Mouse (Mus musculus) MEL (cell line): Measurements from ENCODE around the gene Klc1. TPM values are rescaled to one million over a fixed set of nuclear protein-coding genes. Genes with fewer than 3 reads are reported as not detected.

Experiments
- DNase-seq: peaks from one replicate; pipeline ENCODE4 v3.0.0; 2011; ENCODE audit warnings: low read depth, low spot score
- H3K27ac ChIP-seq: 2 replicates; pipeline ENCODE4 v1.5.1; 2012; ENCODE audit warnings: low read depth, mild to moderate bottlenecking, control low read depth, low read length, moderate library complexity; ENCODE audit not compliant: control insufficient read depth
- H3K27me3 ChIP-seq, 2 experiments: fragments of 150-350 bp in 1 of 2; sonication (generic) in 1 of 2; 2 replicates each; pipeline ENCODE4 v1.6.1; 2012; ENCODE audit warnings: low read length in 2 of 2, mild to moderate bottlenecking in 2 of 2, improper control_type of control experiment in 1 of 2, moderate library complexity in 1 of 2; ENCODE audit not compliant: insufficient read depth in 2 of 2, control insufficient read depth in 1 of 2
- H3K36me3 ChIP-seq, 2 experiments: 2 replicates each; pipeline ENCODE4 v1.6.1; 2012 to 2014; ENCODE audit warnings: low read length in 2 of 2, improper control_type of control experiment in 1 of 2, inconsistent platforms in 1 of 2, mild to moderate bottlenecking in 1 of 2; ENCODE audit not compliant: insufficient read depth in 2 of 2, control insufficient read depth in 1 of 2
- H3K4me1 ChIP-seq, 2 experiments: fragments of 150-350 bp in 1 of 2; sonication (generic) in 1 of 2; 2 replicates each; pipeline ENCODE4 v1.6.1; 2012; ENCODE audit warnings: low read length in 2 of 2, improper control_type of control experiment in 1 of 2, mild to moderate bottlenecking in 1 of 2; ENCODE audit not compliant: insufficient read depth in 2 of 2, control insufficient read depth in 1 of 2
- H3K4me3 ChIP-seq, 2 experiments: fragments of 150-350 bp in 1 of 2; sonication (generic) in 1 of 2; 2 replicates each; pipeline ENCODE4 v1.5.1; 2012; ENCODE audit warnings: low read depth in 2 of 2, low read length in 2 of 2, mild to moderate bottlenecking in 2 of 2, moderate library complexity in 2 of 2, control low read depth in 1 of 2, improper control_type of control experiment in 1 of 2; ENCODE audit not compliant: control insufficient read depth in 1 of 2, insufficient read depth in 1 of 2
- H3K79me2 ChIP-seq: 2 replicates; pipeline ENCODE4 v1.6.1; 2012; ENCODE audit warnings: mild to moderate bottlenecking, low read length, moderate library complexity; ENCODE audit not compliant: control insufficient read depth, poor library complexity, insufficient read depth
- H3K9ac ChIP-seq: 2 replicates; pipeline ENCODE4 v1.6.1; 2012; ENCODE audit warnings: low read depth, mild to moderate bottlenecking, control low read depth, low read length, moderate library complexity; ENCODE audit not compliant: control insufficient read depth, poor library complexity, severe bottlenecking
- H3K9me3 ChIP-seq: fragments of 150-350 bp; sonication (generic); replicated peaks from 2 replicates; pipeline ENCODE4 v1.6.1; 2012; ENCODE audit warnings: mild to moderate bottlenecking, low read length, improper control_type of control experiment, moderate library complexity; ENCODE audit not compliant: insufficient read depth
- CHD2 ChIP-seq: IDR thresholded peaks from 2 replicates; pipeline ENCODE4 v1.6.1; 2011; ENCODE audit warnings: low read length, improper control_type of control experiment
- CTCF ChIP-seq, 3 experiments: IDR thresholded peaks in 2 of 3; conservative IDR thresholded peaks in 1 of 3; 2 replicates each; pipeline ENCODE4 v1.5.1; 2011 to 2012; ENCODE audit warnings: low read length in 3 of 3, low read depth in 2 of 3, mild to moderate bottlenecking in 2 of 3, improper control_type of control experiment in 1 of 3, inconsistent platforms in 1 of 3, mixed read lengths in 1 of 3, moderate library complexity in 1 of 3; ENCODE audit not compliant: control insufficient read depth in 1 of 3, insufficient read depth in 1 of 3, poor library complexity in 1 of 3, severe bottlenecking in 1 of 3
- E2F4 ChIP-seq: IDR thresholded peaks from 2 replicates; pipeline ENCODE4 v1.6.1; 2011; ENCODE audit warnings: low read depth, low read length, improper control_type of control experiment, borderline replicate concordance
- ELF1 ChIP-seq: IDR thresholded peaks from 2 replicates; pipeline ENCODE4 v1.6.1; 2014; ENCODE audit warnings: low read depth, mild to moderate bottlenecking, inconsistent platforms, low read length, improper control_type of control experiment, moderate library complexity
- ETS1 ChIP-seq: IDR thresholded peaks from 2 replicates; pipeline ENCODE4 v1.6.1; 2012; ENCODE audit warnings: low read depth, mild to moderate bottlenecking, inconsistent platforms, low read length, improper control_type of control experiment, moderate library complexity
- GATA1 ChIP-seq: IDR thresholded peaks from 2 replicates; pipeline ENCODE4 v1.6.1; 2011; ENCODE audit warnings: low read depth, low read length, improper control_type of control experiment
- HCFC1 ChIP-seq: IDR thresholded peaks from 2 replicates; pipeline ENCODE4 v1.6.1; 2012; ENCODE audit warnings: low read depth, mild to moderate bottlenecking, inconsistent platforms, low read length, improper control_type of control experiment, moderate library complexity
- JUND ChIP-seq: IDR thresholded peaks from 2 replicates; pipeline ENCODE4 v1.6.1; 2011; ENCODE audit warnings: low read depth, mild to moderate bottlenecking, improper control_type of control experiment, low read length
- KAT2A ChIP-seq: conservative IDR thresholded peaks from 2 replicates; pipeline ENCODE4 v1.6.1; 2012; ENCODE audit warnings: low read depth, low read length, improper control_type of control experiment, inconsistent platforms
- MAX ChIP-seq: IDR thresholded peaks from 2 replicates; pipeline ENCODE4 v1.6.1; 2011; ENCODE audit warnings: low read length, improper control_type of control experiment
- MAZ ChIP-seq: IDR thresholded peaks from 2 replicates; pipeline ENCODE4 v1.6.1; 2012; ENCODE audit warnings: low read depth, mild to moderate bottlenecking, inconsistent platforms, low read length, improper control_type of control experiment
- MXI1 ChIP-seq: IDR thresholded peaks from 2 replicates; pipeline ENCODE4 v1.6.1; 2011; ENCODE audit warnings: mild to moderate bottlenecking, low read depth, low read length, improper control_type of control experiment
- NELFE ChIP-seq: IDR thresholded peaks from 2 replicates; pipeline ENCODE4 v1.6.1; 2011; ENCODE audit warnings: low read depth, low read length, improper control_type of control experiment
- NRF1 ChIP-seq: IDR thresholded peaks from 2 replicates; pipeline ENCODE4 v1.6.1; 2014; ENCODE audit warnings: low read depth, mild to moderate bottlenecking, inconsistent platforms, low read length, improper control_type of control experiment, moderate library complexity; ENCODE audit not compliant: poor library complexity, insufficient read depth, severe bottlenecking
- POLR2A ChIP-seq, 2 experiments: IDR thresholded peaks; 2 replicates each; pipeline ENCODE4 v1.6.1; 2011 to 2012; ENCODE audit warnings: low read length in 2 of 2, mild to moderate bottlenecking in 2 of 2, control low read depth in 1 of 2, improper control_type of control experiment in 1 of 2, low read depth in 1 of 2, moderate library complexity in 1 of 2; ENCODE audit not compliant: control insufficient read depth in 1 of 2, insufficient read depth in 1 of 2, poor library complexity in 1 of 2
- POLR2AphosphoS2 ChIP-seq: IDR thresholded peaks from 2 replicates; pipeline ENCODE4 v1.6.1; 2011; ENCODE audit warnings: low read length, improper control_type of control experiment
- SIN3A ChIP-seq: IDR thresholded peaks from 2 replicates; pipeline ENCODE4 v1.6.1; 2012; ENCODE audit warnings: low read length, improper control_type of control experiment, inconsistent platforms
- USF1 ChIP-seq: IDR thresholded peaks from 2 replicates; pipeline ENCODE4 v1.6.1; 2014; ENCODE audit warnings: low read depth, mild to moderate bottlenecking, inconsistent platforms, low read length, improper control_type of control experiment, moderate library complexity
- ZC3H11A ChIP-seq: IDR thresholded peaks from 2 replicates; pipeline ENCODE4 v1.6.1; 2012; ENCODE audit warnings: low read depth, mild to moderate bottlenecking, inconsistent platforms, low read length, improper control_type of control experiment
- ZMIZ1 ChIP-seq: IDR thresholded peaks from 2 replicates; pipeline ENCODE4 v1.6.1; 2012; ENCODE audit warnings: low read depth, mild to moderate bottlenecking, inconsistent platforms, low read length, improper control_type of control experiment, moderate library complexity
- polyA plus RNA-seq, 2 experiments: library from polyadenylated mRNA; stranded (reverse) in 1 of 2; unstranded in 1 of 2; fragments of >175 nt in 1 of 2; fragments of >200 nt in 1 of 2; gene quantifications; 2 replicates each; pipeline versions ENCODE4 v1.2.1 to v1.2.4; 2012; ENCODE audit warnings: low replicate concordance in 2 of 2, low read depth in 1 of 2; ENCODE audit not compliant: insufficient read length in 2 of 2, insufficient read depth in 1 of 2, missing spikeins in 1 of 2
- total RNA-seq: library from RNA; depleted of rRNA; stranded (reverse); fragments of 300-350 nt; gene quantifications from 2 replicates; pipeline ENCODE4 v1.2.3, GENCODE M21; 2012

The Klc1 gene
- total and polyA plus RNA-seq, 3 experiments: 30.7 to 60.4 TPM; not detected in 1

GRCm38 (mm10) chr12:111813111-111813765, 54.6 kb downstream of the Klc1 start:
- Histone ChIP-seq H3K79me2 (peaks cover 12% of the 10 kb centered on the region), H3K9ac (peak overlapping the region; percentile 80), H3K9me3 (no peaks in the 10 kb centered on the region), H3K27me3 (no peaks in the 10 kb centered on the region), H3K4me3 (peak overlapping the region; percentile 82 to 87), H3K27ac (peak overlapping the region; percentile 9), H3K36me3 (peaks cover 0 to 15% of the 10 kb centered on the region in 2 experiments; a peak in 2 of 4 replicates), H3K4me1 (peaks cover 7 to 33% of the 10 kb centered on the region in 2 experiments)
- DNase-seq: no peak
- TF ChIP-seq CTCF (IDR thresholded peaks at IDR 0.05 in 2 of 3, conservative IDR thresholded peaks at IDR 0.05 in 1 of 3; ENCODE audit: control insufficient read depth in 1 of 3, insufficient read depth in 1 of 3, low read depth in 2 of 3, low read length in 3 of 3, poor library complexity in 1 of 3, severe bottlenecking in 1 of 3) (no peak), NRF1 (0 out of 2 replicates have a peak, but pooled peaks have one; percentile 9), HCFC1 (no peak), ZC3H11A (no peak)

GRCm38 (mm10) chr12:111813766-111814617, 55.3 kb downstream of the Klc1 start, which contains the start of the genes Xrcc3 and Zfyve21:
TSS of gene Xrcc3 (minus strand) at chr12:111813873.
TSS of gene Zfyve21 (plus strand) at chr12:111814170.
- Histone ChIP-seq H3K27me3 (no peaks in the 10 kb centered on the region), H3K36me3 (peaks cover 0 to 15% of the 10 kb centered on the region in 2 experiments; a peak in 2 of 4 replicates), H3K9ac (peak within 1 kb of the TSS; percentile 88), H3K4me3 (peak within 1 kb of the TSS; percentile 82 to 87), H3K79me2 (peaks cover 12% of the 10 kb centered on the region), H3K9me3 (no peaks in the 10 kb centered on the region), H3K27ac (peak within 1 kb of the TSS; percentile 68), H3K4me1 (peaks cover 7 to 33% of the 10 kb centered on the region in 2 experiments)
- peak; percentile 76 for TF ChIP-seq HCFC1
- TF ChIP-seq SIN3A: no peak; the same call in none of the 2 replicates
- TF ChIP-seq MXI1: peak; percentile 74
- no peak for TF ChIP-seq ETS1
- TF ChIP-seq POLR2A (IDR thresholded peaks at IDR 0.05; ENCODE audit: control insufficient read depth in 1 of 2, insufficient read depth in 1 of 2, low read depth in 1 of 2, low read length in 2 of 2, poor library complexity in 1 of 2): peak; percentile 49 to 82; a peak in 3 of 4 replicates
- TF ChIP-seq ZC3H11A: no peak
- TF ChIP-seq ZMIZ1: 0 out of 2 replicates have a peak, but pooled peaks have one; percentile 17
- TF ChIP-seq E2F4: peak; percentile 74; the same call in 1 of the 2 replicates
- 0 out of 2 replicates have a peak, but pooled peaks have one; percentile 10 for TF ChIP-seq USF1
- TF ChIP-seq MAX: peak; percentile 55
- peak; percentile 61 for TF ChIP-seq NELFE
- peak; percentile 71; the same call in 1 of the 2 replicates for TF ChIP-seq POLR2AphosphoS2
- TF ChIP-seq GATA1: no peak
- TF ChIP-seq KAT2A: peak; percentile 48; the same call in 1 of the 2 replicates
- TF ChIP-seq ELF1: no peak
- TF ChIP-seq CHD2: peak; percentile 85
- peak; percentile 79; the same call in 1 of the 2 replicates for TF ChIP-seq MAZ
- peak; percentile 26; the same call in 1 of the 2 replicates for TF ChIP-seq NRF1
- TF ChIP-seq JUND: no peak
- DNase-seq: peak; percentile 99
